Mouse (Mus musculus) fat pad, adult 2 months (tissue): ENCODE measurements around the gene Fam107b.

Experiments
- DNase-seq: peaks from one replicate; pipeline ENCODE4 v3.0.0-alpha.2; 2011; ENCODE audit warnings: low read depth, low spot score; ENCODE audit errors: extremely low read depth

Fam107b gene

GRCm38 (mm10) chr2:3737917-3738694 is 167.8 kb downstream of the Fam107b start:
- no peak for DNase-seq

- no peak for DNase-seq
These were observed 168.4 kb downstream of the Fam107b start for GRCm38 (mm10) chr2:3738734-3739133.

GRCm38 (mm10) chr2:3739351-3739961 is 169.2 kb downstream of the Fam107b start:
- DNase-seq, result no peak

GRCm38 (mm10) chr2:3740256-3740655 is 170.0 kb downstream of the Fam107b start:
- DNase-seq, result no peak

GRCm38 (mm10) chr2:3740670-3741069 is 170.4 kb downstream of the Fam107b start:
- no peak for DNase-seq

- DNase-seq, result no peak
These were observed 172.2 kb downstream of the Fam107b start for GRCm38 (mm10) chr2:3742519-3742918.

GRCm38 (mm10) chr2:3745041-3745440 is 174.8 kb downstream of the Fam107b start:
- DNase-seq, result no peak

GRCm38 (mm10) chr2:3745910-3746606 is 175.8 kb downstream of the Fam107b start:
- DNase-seq, result no peak

GRCm38 (mm10) chr2:3748714-3749503 is 178.6 kb downstream of the Fam107b start:
- peak; percentile 92 for DNase-seq

- DNase-seq, result no peak
These were observed 179.3 kb downstream of the Fam107b start for GRCm38 (mm10) chr2:3749504-3750024.

- DNase-seq, result no peak
These were observed 179.8 kb downstream of the Fam107b start for GRCm38 (mm10) chr2:3750126-3750525.

GRCm38 (mm10) chr2:3752365-3752764 is 182.1 kb downstream of the Fam107b start:
- peak; percentile 70 for DNase-seq

GRCm38 (mm10) chr2:3752893-3753292 is 182.6 kb downstream of the Fam107b start:
- no peak for DNase-seq

GRCm38 (mm10) chr2:3753749-3754148 is 183.5 kb downstream of the Fam107b start:
- DNase-seq, result no peak

- no peak for DNase-seq
These were observed 185.6 kb downstream of the Fam107b start for GRCm38 (mm10) chr2:3755936-3756335.

- DNase-seq, result no peak
These were observed 188.1 kb downstream of the Fam107b start for GRCm38 (mm10) chr2:3758406-3758805.

- no peak for DNase-seq
These were observed 190.0 kb downstream of the Fam107b start for GRCm38 (mm10) chr2:3760234-3760836.

- no peak for DNase-seq
These were observed 193.8 kb downstream of the Fam107b start for GRCm38 (mm10) chr2:3764136-3764535.

- no peak for DNase-seq
These were observed 195.9 kb downstream of the Fam107b start for GRCm38 (mm10) chr2:3765957-3766783.

GRCm38 (mm10) chr2:3769260-3769659 is 199.0 kb downstream of the Fam107b start:
- DNase-seq, result no peak
